ENCODE assay signal across 12 mouse cellular contexts in genomic region chr16:20600511-20600910, GRCm38 (mm10). TPM values are rescaled to one million over a fixed set of nuclear protein-coding genes. Genes with fewer than 3 reads are reported as not detected.
"Had no signal": no experiment of that assay in that cellular context is flagged by ENCODE, and none has a peak within 500 bp of the region (broad histone marks: within the 10 kb centered on the region; RNA-seq: fewer than 3 reads in every experiment).

No protein-coding gene starts in this region.

- DNase-seq: kidney, adult 8-10 months; kidney, postnatal 25 days; liver; liver, embryonic 13.5 days; liver, postnatal 0 days; lung, postnatal 14 days; thymus, adult 2 months; thymus, postnatal 25 days had no signal

RNA-seq across cellular contexts. Expression of gene Gm49333, which starts 10.9 kb away (rescaled TPM):
- total RNA-seq: layer of hippocampus, postnatal 25 days; left cerebral cortex, postnatal 25 days; midbrain, postnatal 0 days; neutrophil, adult 5-6 weeks had no signal

RNA-seq across cellular contexts. Expression of gene Vwa5b2, which starts 11.2 kb away (rescaled TPM):
- total RNA-seq: neutrophil, adult 5-6 weeks had no signal

RNA-seq across cellular contexts. Expression of gene Camk2n2, which starts 20.6 kb away (rescaled TPM):
- total RNA-seq: neutrophil, adult 5-6 weeks had no signal
